Mouse (Mus musculus) kidney, adult 10 weeks (tissue): Measurements from ENCODE around the gene Zfp990. TPM values are rescaled to one million over a fixed set of nuclear protein-coding genes. Genes with fewer than 3 reads are reported as not detected.

Experiments
- polyA plus RNA-seq: library from polyadenylated mRNA; stranded (reverse); fragments of 350-450 nt; fragmentation: Illumina TruSeq; extraction: RNeasy Lipid Tissue Mini Kit (QIAGEN cat#74804); gene quantifications from one replicate; pipeline ENCODE4 v1.2.3, GENCODE M21; 2014; ENCODE audit warnings: low read depth, low replicate concordance

Zfp990 gene
- polyA plus RNA-seq = not detected

DNA sequence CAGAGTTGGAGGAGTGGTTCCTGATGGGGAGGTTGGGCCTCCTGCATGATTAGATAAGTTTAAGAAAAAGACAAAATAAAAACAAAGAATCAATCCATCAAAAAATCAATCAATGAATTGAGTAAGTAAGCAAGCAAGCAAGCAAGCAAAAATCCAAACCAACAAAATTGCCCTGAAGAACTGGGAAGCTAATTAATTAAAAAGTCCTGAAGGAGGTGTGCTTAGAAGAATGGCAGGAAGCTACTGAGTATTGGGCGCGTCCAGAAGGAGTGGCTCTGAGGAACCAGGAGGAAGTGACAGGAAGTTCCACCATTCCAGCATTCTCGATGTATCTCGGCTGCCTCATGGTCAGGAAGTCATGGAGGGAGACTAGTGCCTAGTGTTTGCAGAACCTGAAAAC lies at the start of gene Zfp990:
Gene Zfp990, plus strand, starts transcription at position 301 of the 400 bp plus-strand sequence.

DNA sequence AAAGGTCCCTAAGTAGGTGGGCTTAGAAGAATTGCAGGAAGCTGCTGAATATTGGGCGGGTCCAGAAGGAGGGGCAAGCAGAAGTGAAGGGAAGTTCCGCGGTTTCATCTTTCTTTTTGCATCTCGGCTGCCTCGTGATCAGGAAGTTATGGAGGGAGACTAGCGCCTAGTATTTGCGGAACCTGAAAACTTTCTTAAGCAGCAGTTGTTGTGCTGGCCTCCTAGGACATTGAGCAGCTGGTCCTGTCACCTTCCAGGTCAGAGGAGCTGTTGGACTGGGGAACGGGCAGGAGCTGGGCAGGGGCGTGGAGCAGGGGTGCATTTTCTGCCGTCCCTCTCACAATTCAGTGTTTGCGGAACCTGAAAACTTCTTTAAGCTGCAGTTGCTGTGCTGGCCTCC lies 74.5 kb downstream of the Zfp990 start, which contains the start of gene Gm13212:
Gene Gm13212, plus strand, starts transcription at position 89 of the 400 bp plus-strand sequence.

Other genes with a start within 250 kb of the Zfp990 start
- not detected for gene Tnfrsf8, start 195.6 kb upstream of the Zfp990 start, polyA plus RNA-seq
- 1.5 TPM for gene Gm13212, start 74.4 kb downstream of the Zfp990 start, polyA plus RNA-seq
- not detected for gene Zfp980, start 159.9 kb downstream of the Zfp990 start, polyA plus RNA-seq